Mouse (Mus musculus) erythroblast, embryonic 14.5 days (primary cell): ENCODE measurements around the gene Tcaf1.

Source experiments
- GATA1 ChIP-seq: IDR thresholded peaks from 2 replicates; pipeline ENCODE4 v1.6.1; 2012; ENCODE audit warnings: low read length, inconsistent platforms, mixed read lengths
- TAL1 ChIP-seq: IDR thresholded peaks from 3 replicates; pipeline ENCODE4 v1.6.1; 2012; ENCODE audit warnings: low read length, inconsistent platforms, mixed read lengths

GRCm38 (mm10) chr6:42661739-42662138 is 48.1 kb downstream of the Tcaf1 start:
- no peak for TF ChIP-seq GATA1
- no peak for TF ChIP-seq TAL1
